Mouse (Mus musculus) cerebellum, adult 9-10 months (tissue): ENCODE data around the gene Cebpe.
A peak's percentile ranks its signal among the peaks of the same experiment; 100 is the strongest.

Source experiments
- DNase-seq: peaks from one replicate; pipeline ENCODE4 v3.0.0; 2022

Gene Cebpe

GRCm38 (mm10) chr14:54669381-54669780 is 42.6 kb downstream of the Cebpe start:
- DNase-seq = peak; percentile 48

GRCm38 (mm10) chr14:54664477-54665222 is 47.3 kb downstream of the Cebpe start:
- DNase-seq = no peak
